Mouse (Mus musculus) neural tube, embryonic 13.5 days (tissue): ENCODE measurements around the gene Nkiras2. TPM values are rescaled to one million over a fixed set of nuclear protein-coding genes. Genes with fewer than 3 reads are reported as not detected.
"Not testable (repeated sequence)": the region's sequence is repeated elsewhere in the genome, so short reads cannot be mapped to it uniquely, and the experiment has no call there.

ENCODE experiments used
- ATAC-seq: fragments of 200-750 bp; cut with Nextera tagmentation; 2 replicates; pipeline ENCODE4 v1.8.0; 2017; ENCODE audit warnings: low read depth, mild to moderate bottlenecking, moderate TSS enrichment, moderate library complexity
- H3K27ac ChIP-seq: fragments of 300-500 bp; sonication (generic); replicated peaks from 2 replicates; pipeline ENCODE4 v1.5.1; 2015; ENCODE audit warnings: moderate library complexity, mild to moderate bottlenecking, inconsistent platforms
- H3K27me3 ChIP-seq: fragments of 300-500 bp; sonication (generic); 2 replicates; pipeline ENCODE4 v1.6.1; 2015; ENCODE audit warnings: mild to moderate bottlenecking, inconsistent platforms
- H3K36me3 ChIP-seq: fragments of 300-500 bp; sonication (generic); 2 replicates; pipeline ENCODE4 v1.6.1; 2015; ENCODE audit warnings: mild to moderate bottlenecking, inconsistent platforms
- H3K4me1 ChIP-seq: fragments of 300-500 bp; sonication (generic); replicated peaks from 2 replicates; pipeline ENCODE4 v1.6.1; 2015; ENCODE audit warnings: inconsistent platforms
- H3K4me2 ChIP-seq: fragments of 300-500 bp; sonication (generic); 2 replicates; pipeline ENCODE4 v1.6.1; 2015; ENCODE audit warnings: inconsistent platforms, mild to moderate bottlenecking, moderate library complexity
- H3K4me3 ChIP-seq: fragments of 300-500 bp; sonication (generic); 2 replicates; pipeline ENCODE4 v1.5.1; 2015; ENCODE audit warnings: mild to moderate bottlenecking, inconsistent platforms
- H3K9ac ChIP-seq: fragments of 300-500 bp; sonication (generic); 2 replicates; pipeline ENCODE4 v1.6.1; 2015; ENCODE audit warnings: moderate library complexity, mild to moderate bottlenecking, inconsistent platforms
- H3K9me3 ChIP-seq: fragments of 300-500 bp; sonication (generic); 2 replicates; pipeline ENCODE4 v1.6.1; 2016; ENCODE audit warnings: inconsistent platforms
- WGBS: fragments of 180-500 bp; shearing (Covaris S2); methylation state at CpG from one replicate; pipeline ENCODE4 v1.1.7; 2015; 5-methylcytosine and 5-hydroxymethylcytosine counted together
- polyA plus RNA-seq: library from polyadenylated mRNA; unstranded; fragments of >200 nt; fragmentation: Nextera tagmentation; extraction: Ambion mirVana; gene quantifications from 2 replicates; pipeline ENCODE4 v1.2.1, GENCODE M21; 2015

Nkiras2 gene
- polyA plus RNA-seq, 1 experiment from 2014 or later = 112 TPM

- Histone ChIP-seq H3K9ac (no peak overlapping the region), H3K36me3 (no peaks in the 10 kb centered on the region), H3K27ac (0 out of 2 replicates have a peak overlapping the region, but pooled peaks have one; percentile 1), H3K4me3 (no peak overlapping the region), H3K4me2 (no peak overlapping the region), H3K27me3 (peaks cover 34% of the 10 kb centered on the region), H3K4me1 (peaks cover 23% of the 10 kb centered on the region), H3K9me3 (no peaks in the 10 kb centered on the region)
- 57% methylated on average over 15 of the region's 15 CpGs for WGBS
- ATAC-seq = no peak
Measured at GRCm38 (mm10) chr11:100643612-100644575, 24.9 kb downstream of the Nkiras2 start.

DNA sequence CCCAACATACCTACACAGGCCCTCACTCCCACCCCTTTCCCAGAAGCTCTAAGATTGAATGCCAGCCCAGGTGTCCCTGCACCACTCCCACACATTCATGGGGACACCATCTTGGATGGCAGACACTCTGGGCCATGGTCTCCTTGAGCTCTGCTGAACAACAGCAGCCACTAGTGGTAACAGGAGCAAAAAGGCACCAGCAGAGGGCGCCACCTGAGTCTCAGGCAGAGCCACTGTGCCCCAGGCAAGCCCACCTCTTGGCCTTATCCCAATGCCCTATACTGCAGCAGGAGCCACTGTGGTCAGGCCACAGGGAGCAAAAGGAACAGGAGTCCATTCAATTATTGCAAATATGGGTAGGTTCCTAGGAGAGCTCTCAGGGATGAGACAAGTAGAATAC is 27.2 kb downstream of the Nkiras2 start:
- no peaks in the 10 kb centered on the region for H3K36me3 ChIP-seq
- H3K4me1 ChIP-seq = peaks cover 11% of the 10 kb centered on the region
- H3K9me3 ChIP-seq = no peaks in the 10 kb centered on the region
- WGBS = 8% methylated on average over 1 of the region's 1 CpGs
- no peak overlapping the region for H3K9ac ChIP-seq
- no peak overlapping the region for H3K4me3 ChIP-seq
- no peak overlapping the region for H3K27ac ChIP-seq
- no peak for ATAC-seq
- H3K27me3 ChIP-seq = peaks cover 31% of the 10 kb centered on the region
- H3K4me2 ChIP-seq = no peak overlapping the region

DNA sequence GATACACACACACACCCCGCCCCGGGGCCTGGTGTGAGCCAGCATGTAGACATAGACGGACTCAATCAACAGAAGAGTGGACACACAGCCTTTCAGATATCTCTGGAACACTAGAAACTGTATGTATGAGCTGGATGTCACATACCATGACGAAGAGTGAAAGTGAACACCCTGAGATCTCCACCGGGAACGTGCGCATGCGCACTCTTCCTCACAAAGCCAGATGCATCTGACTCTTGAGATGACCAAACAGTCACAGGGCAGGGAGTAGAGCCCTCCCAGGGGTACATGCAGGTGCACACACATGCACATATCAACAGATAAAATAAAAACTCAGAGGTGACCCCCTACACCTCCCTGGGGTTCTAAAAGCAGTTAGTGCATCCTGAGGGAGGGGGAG is 29.4 kb downstream of the Nkiras2 start:
- Histone ChIP-seq H3K9ac (no peak overlapping the region), H3K9me3 (no peaks in the 10 kb centered on the region), H3K4me3 (no peak overlapping the region), H3K27me3 (peaks cover 44% of the 10 kb centered on the region), H3K36me3 (no peaks in the 10 kb centered on the region), H3K4me1 (peaks cover 11% of the 10 kb centered on the region), H3K4me2 (no peak overlapping the region), H3K27ac (no peak overlapping the region)
- no peak for ATAC-seq
- 86% methylated on average over 8 of the region's 8 CpGs for WGBS

DNA sequence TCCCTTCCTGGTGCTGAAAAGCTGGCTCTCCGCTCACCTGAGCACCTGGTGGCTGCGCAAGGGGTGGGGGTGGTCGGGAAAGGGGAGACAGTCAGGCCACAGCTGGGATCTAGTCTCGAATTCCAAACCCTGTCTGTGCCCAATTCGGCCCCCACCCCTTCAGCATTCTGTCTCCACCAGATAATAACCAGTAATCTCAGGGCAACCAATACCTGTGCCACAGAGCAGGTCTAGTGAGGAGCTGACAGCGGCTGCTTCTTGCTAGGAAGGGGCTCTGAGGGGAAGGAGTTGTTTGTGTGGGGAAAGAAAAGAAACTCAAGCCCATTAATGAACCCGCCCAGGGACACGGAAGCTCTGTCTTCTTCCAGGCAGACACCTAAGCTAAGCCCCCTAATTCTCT is 32.2 kb downstream of the Nkiras2 start:
- Histone ChIP-seq H3K9ac (no peak overlapping the region), H3K4me1 (peaks cover 3% of the 10 kb centered on the region), H3K27ac (no peak overlapping the region), H3K36me3 (no peaks in the 10 kb centered on the region), H3K9me3 (no peaks in the 10 kb centered on the region), H3K4me3 (no peak overlapping the region), H3K27me3 (peaks cover 44% of the 10 kb centered on the region), H3K4me2 (no peak overlapping the region)
- 19% methylated on average over 8 of the region's 8 CpGs for WGBS
- no peak for ATAC-seq

DNA sequence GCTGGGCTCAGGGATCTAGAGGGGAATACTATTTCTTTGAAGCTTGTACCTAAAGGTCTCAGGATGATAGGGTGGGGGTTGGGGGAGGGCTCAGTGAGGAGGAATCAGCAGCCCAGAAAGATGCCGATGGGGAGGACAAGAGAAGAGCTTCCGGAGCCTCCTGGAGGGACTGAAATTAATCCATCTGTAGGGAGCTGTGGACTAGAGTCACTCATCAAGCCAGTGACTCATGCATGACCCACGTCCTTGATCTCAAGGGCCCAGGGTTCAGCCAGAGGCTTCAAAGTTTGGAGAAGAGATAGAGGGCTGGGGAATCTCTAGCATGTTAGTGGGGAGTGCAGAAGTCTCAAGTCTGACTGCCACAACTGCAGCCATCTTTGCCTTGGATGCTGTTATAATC is 32.7 kb downstream of the Nkiras2 start:
- Histone ChIP-seq H3K9ac (no peak overlapping the region), H3K4me3 (no peak overlapping the region), H3K27ac (no peak overlapping the region), H3K9me3 (no peaks in the 10 kb centered on the region), H3K4me1 (peaks cover 7% of the 10 kb centered on the region), H3K4me2 (no peak overlapping the region), H3K27me3 (peaks cover 44% of the 10 kb centered on the region), H3K36me3 (no peaks in the 10 kb centered on the region)
- WGBS = 39% methylated on average over 3 of the region's 3 CpGs
- no peak for ATAC-seq

- H3K36me3 ChIP-seq, H3K4me2 ChIP-seq, H3K9me3 ChIP-seq, H3K4me3 ChIP-seq, H3K9ac ChIP-seq, H3K4me1 ChIP-seq, ATAC-seq, H3K27ac ChIP-seq: not testable (repeated sequence)
- H3K27me3 ChIP-seq = peaks cover 20% of the 10 kb centered on the region
- 47% methylated on average over 3 of the region's 3 CpGs for WGBS
Measured at GRCm38 (mm10) chr11:100655589-100655988, 36.5 kb downstream of the Nkiras2 start.

GRCm38 (mm10) chr11:100656458-100656857 is 37.4 kb downstream of the Nkiras2 start:
- H3K27me3 ChIP-seq = peaks cover 11% of the 10 kb centered on the region
- peaks cover 7% of the 10 kb centered on the region for H3K4me1 ChIP-seq
- H3K4me2 ChIP-seq = no peak overlapping the region
- H3K36me3 ChIP-seq = no peaks in the 10 kb centered on the region
- 18% methylated on average over 6 of the region's 6 CpGs for WGBS
- no peak overlapping the region for H3K9ac ChIP-seq
- ATAC-seq = peak; percentile 32; the same call in 1 of the 2 replicates
- no peak overlapping the region for H3K4me3 ChIP-seq
- no peaks in the 10 kb centered on the region for H3K9me3 ChIP-seq
- H3K27ac ChIP-seq = no peak overlapping the region

GRCm38 (mm10) chr11:100659806-100660205 is 40.8 kb downstream of the Nkiras2 start:
- Histone ChIP-seq H3K36me3 (no peaks in the 10 kb centered on the region), H3K4me1 (peaks cover 7% of the 10 kb centered on the region), H3K9me3 (no peaks in the 10 kb centered on the region), H3K27ac (no peak overlapping the region), H3K27me3 (no peaks in the 10 kb centered on the region), H3K4me2 (no peak overlapping the region), H3K4me3 (no peak overlapping the region), H3K9ac (no peak overlapping the region)
- WGBS = 74% methylated on average over 10 of the region's 10 CpGs
- no peak for ATAC-seq

GRCm38 (mm10) chr11:100671049-100671448 is 52.0 kb downstream of the Nkiras2 start:
- Histone ChIP-seq H3K9ac (no peak overlapping the region), H3K4me2 (no peak overlapping the region), H3K4me3 (no peak overlapping the region), H3K27ac (no peak overlapping the region), H3K36me3 (no peaks in the 10 kb centered on the region), H3K9me3 (no peaks in the 10 kb centered on the region), H3K27me3 (peaks cover 33% of the 10 kb centered on the region), H3K4me1 (peaks cover 7% of the 10 kb centered on the region; the same call in 1 of the 2 replicates)
- WGBS = 73% methylated on average over 1 of the region's 1 CpGs
- ATAC-seq = no peak

DNA sequence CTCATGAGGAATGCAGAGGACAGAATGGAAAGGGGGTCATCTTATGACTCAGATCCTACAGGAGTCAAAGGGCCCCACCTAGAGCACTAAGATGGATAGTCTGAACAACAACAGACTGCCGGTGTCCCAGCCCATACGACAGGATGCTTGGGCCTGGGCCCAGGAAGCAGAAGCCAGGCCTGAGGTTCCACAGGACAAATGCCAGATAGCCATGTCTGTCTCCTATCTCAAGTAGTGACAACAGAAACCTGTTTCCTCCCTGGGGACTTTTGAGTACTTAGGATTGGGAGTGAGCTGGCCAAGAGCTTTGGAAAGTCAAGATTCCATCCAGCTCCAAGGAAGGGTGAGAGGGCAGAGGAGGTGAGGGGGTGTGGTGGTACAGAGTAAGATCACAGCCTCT is 52.9 kb downstream of the Nkiras2 start:
- Histone ChIP-seq H3K4me2 (no peak overlapping the region), H3K9me3 (no peaks in the 10 kb centered on the region), H3K4me3 (no peak overlapping the region), H3K27me3 (peaks cover 33% of the 10 kb centered on the region), H3K36me3 (no peaks in the 10 kb centered on the region), H3K27ac (no peak overlapping the region), H3K4me1 (peaks cover 7% of the 10 kb centered on the region; the same call in 1 of the 2 replicates), H3K9ac (no peak overlapping the region)
- no peak for ATAC-seq
- WGBS = 75% methylated on average over 2 of the region's 2 CpGs

DNA sequence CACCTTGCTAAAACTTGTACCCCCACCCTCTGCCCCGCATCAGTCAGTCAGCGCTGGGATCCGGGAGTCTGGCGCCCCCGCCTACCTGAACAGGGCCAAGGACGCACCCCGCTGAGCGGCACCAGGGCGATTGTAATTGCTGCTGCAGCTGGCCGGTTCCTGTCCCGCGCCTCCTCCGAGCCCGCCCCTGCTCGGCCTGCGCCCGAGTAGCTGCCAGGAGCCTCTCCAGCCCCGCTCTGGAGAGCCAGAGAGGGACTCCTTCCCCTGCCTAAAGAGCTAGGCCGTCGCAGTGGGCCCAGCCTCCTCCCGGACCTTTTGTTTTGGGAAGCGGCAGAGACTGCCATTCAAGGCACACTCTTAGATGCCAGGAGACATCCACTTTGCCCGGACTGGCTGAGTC is 54.1 kb downstream of the Nkiras2 start:
- H3K9ac ChIP-seq = peak overlapping the region; percentile 51
- 0 out of 2 replicates have a peak, but pooled peaks have one; percentile 15 for ATAC-seq
- peaks cover 7% of the 10 kb centered on the region; the same call in 1 of the 2 replicates for H3K4me1 ChIP-seq
- H3K4me3 ChIP-seq = no peak overlapping the region
- H3K36me3 ChIP-seq = no peaks in the 10 kb centered on the region
- 3% methylated on average over 23 of the region's 23 CpGs for WGBS
- no peaks in the 10 kb centered on the region for H3K9me3 ChIP-seq
- H3K4me2 ChIP-seq = peak overlapping the region; percentile 29
- H3K27ac ChIP-seq = no peak overlapping the region
- peaks cover 33% of the 10 kb centered on the region for H3K27me3 ChIP-seq
